Mouse (Mus musculus) retina, postnatal 1 day (tissue): Measurements from ENCODE around the gene Mtnr1a.
A peak's percentile ranks its signal among the peaks of the same experiment; 100 is the strongest.

Experiments used
- DNase-seq: peaks from one replicate; pipeline ENCODE4 v3.0.0-alpha.2; 2012

Mtnr1a gene

DNA sequence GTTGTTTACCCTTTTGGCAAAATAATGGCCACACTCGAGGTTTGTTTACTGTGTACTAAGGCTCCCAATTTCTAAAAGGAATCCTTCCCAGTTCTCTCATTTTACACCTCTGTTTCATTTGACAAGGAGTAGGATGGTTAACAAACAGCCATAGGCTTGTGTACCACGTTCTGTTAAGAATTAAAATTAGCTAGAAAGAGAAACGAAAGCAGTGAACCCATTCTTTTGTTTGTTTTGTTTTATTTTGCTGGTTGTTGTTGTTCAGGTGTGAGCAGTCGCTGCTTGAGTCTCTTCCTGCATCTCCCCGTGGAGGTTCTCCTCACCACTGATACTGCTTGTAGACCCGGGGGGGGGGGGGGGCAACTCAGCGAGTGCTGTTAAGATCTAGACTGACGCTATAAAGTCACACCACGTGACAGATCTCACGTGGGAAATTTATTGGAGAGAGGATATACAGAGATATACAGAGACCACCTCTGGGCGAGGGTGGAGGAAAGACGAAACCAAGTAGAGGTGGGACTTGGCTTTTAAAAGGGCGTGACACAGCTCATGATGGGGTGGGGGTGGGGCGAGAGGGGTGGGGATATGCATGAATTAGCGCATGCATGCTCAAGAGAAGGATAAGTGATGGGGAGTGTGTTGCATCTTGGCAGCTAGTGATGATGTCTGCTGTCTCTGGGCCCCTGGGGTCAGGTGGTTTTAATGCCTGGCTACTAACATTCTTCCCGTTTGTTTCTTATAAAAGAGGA is 41.3 kb downstream of the Mtnr1a start:
- peak; percentile 48 for DNase-seq

DNA sequence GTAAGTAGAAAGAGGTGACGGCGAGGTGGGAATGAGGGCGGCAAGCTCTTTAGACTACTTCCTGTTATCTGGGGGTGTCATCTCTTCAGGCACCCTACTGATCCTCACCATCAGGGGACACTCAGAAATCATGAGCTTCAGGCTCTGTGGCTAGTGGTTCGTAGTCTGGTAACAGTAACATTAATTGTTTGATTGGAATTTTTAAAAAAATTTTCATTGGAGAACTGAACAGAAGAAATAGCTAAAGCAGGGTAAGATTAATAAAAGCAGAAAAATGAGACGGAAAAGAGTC is 41.8 kb downstream of the Mtnr1a start:
- DNase-seq: no peak

DNA sequence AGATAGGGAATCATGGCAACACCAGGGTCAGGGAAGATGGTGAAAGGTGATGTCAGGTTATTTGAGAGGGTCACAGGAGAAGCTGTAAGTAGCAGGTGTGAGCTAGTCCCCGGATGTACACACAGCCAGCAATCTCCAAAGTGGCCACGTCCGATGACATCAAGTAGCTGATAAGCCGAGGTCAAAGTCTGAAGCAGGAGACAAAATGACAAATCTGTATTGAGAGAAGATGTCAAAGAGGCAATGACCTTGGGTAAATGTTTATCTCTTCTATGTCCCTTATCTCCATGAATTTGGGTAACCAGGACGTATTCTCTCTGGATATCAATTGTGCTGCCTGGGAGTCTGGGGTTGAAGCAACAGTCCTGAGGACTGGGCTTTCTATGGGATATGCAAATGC is 42.9 kb downstream of the Mtnr1a start:
- DNase-seq: no peak

GRCm38 (mm10) chr8:45117588-45117987 is 48.7 kb downstream of the Mtnr1a start:
- no peak for DNase-seq

GRCm38 (mm10) chr8:45125680-45126079 is 56.7 kb downstream of the Mtnr1a start:
- no peak for DNase-seq
